Mouse (Mus musculus): ENCODE results near the gene Gm49342.

- TF ChIP-seq CTCF (conservative IDR thresholded peaks at IDR 0.05; ENCODE audit: insufficient read depth, insufficient read length, low read depth, low read length) (no peak), POLR2A (IDR thresholded peaks at IDR 0.05; ENCODE audit: low read depth, low read length) (no peak)
These were observed 6.0 kb upstream of the Gm49342 start for GRCm38 (mm10) chr14:50938119-50938908.

All from kidney, adult 2 months (tissue).